Mouse (Mus musculus): ENCODE measurements around the gene Ostm1.
A peak's percentile ranks its signal among the peaks of the same experiment; 100 is the strongest.

The Ostm1 gene

GRCm38 (mm10) chr10:42680582-42681001, 97.0 kb downstream of the Ostm1 start:
- DNase-seq (ENCODE audit: low spot score) = no peak

GRCm38 (mm10) chr10:42682421-42682820, 98.8 kb downstream of the Ostm1 start:
- DNase-seq (ENCODE audit: low spot score) = no peak

GRCm38 (mm10) chr10:42687873-42688272, 104.3 kb downstream of the Ostm1 start:
- DNase-seq (ENCODE audit: low spot score) = no peak

- DNase-seq (ENCODE audit: low spot score) = no peak
These were observed 106.1 kb downstream of the Ostm1 start for GRCm38 (mm10) chr10:42689694-42690093.

GRCm38 (mm10) chr10:42690233-42691028, 106.8 kb downstream of the Ostm1 start:
- DNase-seq (ENCODE audit: low spot score) = no peak

- DNase-seq (ENCODE audit: low spot score) = no peak
These were observed 107.4 kb downstream of the Ostm1 start for GRCm38 (mm10) chr10:42691051-42691450.

GRCm38 (mm10) chr10:42692095-42692494, 108.5 kb downstream of the Ostm1 start:
- DNase-seq (ENCODE audit: low spot score) = no peak

- DNase-seq (ENCODE audit: low spot score) = no peak
These were observed 109.2 kb downstream of the Ostm1 start for GRCm38 (mm10) chr10:42692794-42693193.

- DNase-seq (ENCODE audit: low spot score) = no peak
These were observed 109.9 kb downstream of the Ostm1 start for GRCm38 (mm10) chr10:42693482-42693881.

- DNase-seq (ENCODE audit: low spot score) = no peak
These were observed 112.7 kb downstream of the Ostm1 start for GRCm38 (mm10) chr10:42696361-42696760.

GRCm38 (mm10) chr10:42697007-42697406, 113.4 kb downstream of the Ostm1 start:
- peak; percentile 31 for DNase-seq (ENCODE audit: low spot score)

- DNase-seq (ENCODE audit: low spot score) = no peak
These were observed 114.8 kb downstream of the Ostm1 start for GRCm38 (mm10) chr10:42698375-42698774.

- no peak for DNase-seq (ENCODE audit: low spot score)
These were observed 115.4 kb downstream of the Ostm1 start for GRCm38 (mm10) chr10:42698994-42699393.

GRCm38 (mm10) chr10:42702111-42702510, 118.5 kb downstream of the Ostm1 start:
- no peak for DNase-seq (ENCODE audit: low spot score)

- no peak for DNase-seq (ENCODE audit: low spot score)
These were observed 131.1 kb downstream of the Ostm1 start for GRCm38 (mm10) chr10:42714676-42715075.

GRCm38 (mm10) chr10:42715366-42716035, 131.9 kb downstream of the Ostm1 start:
- DNase-seq (ENCODE audit: low spot score) = no peak

GRCm38 (mm10) chr10:42722116-42722515, 138.5 kb downstream of the Ostm1 start:
- no peak for DNase-seq (ENCODE audit: low spot score)

GRCm38 (mm10) chr10:42723275-42724232, 139.9 kb downstream of the Ostm1 start:
- DNase-seq (ENCODE audit: low spot score) = no peak

- DNase-seq (ENCODE audit: low spot score) = no peak
These were observed 146.0 kb downstream of the Ostm1 start for GRCm38 (mm10) chr10:42729607-42730006.

- no peak for DNase-seq (ENCODE audit: low spot score)
These were observed 151.0 kb downstream of the Ostm1 start for GRCm38 (mm10) chr10:42734546-42735060.

- no peak for DNase-seq (ENCODE audit: low spot score)
These were observed 168.2 kb downstream of the Ostm1 start for GRCm38 (mm10) chr10:42751813-42752212.
